Mouse (Mus musculus) hindbrain, embryonic 13.5 days (tissue): ENCODE results near the gene Oxld1. TPM values are rescaled to one million over a fixed set of nuclear protein-coding genes. Genes with fewer than 3 reads are reported as not detected.

Experiments used
- ATAC-seq: fragments of 200-750 bp; cut with Nextera tagmentation; 2 replicates; pipeline ENCODE4 v1.8.0; 2017; ENCODE audit warnings: moderate TSS enrichment; ENCODE audit not compliant: low FRiP score
- H3K27ac ChIP-seq: fragments of 300-500 bp; sonication (generic); 2 replicates; pipeline ENCODE4 v1.5.1; 2015; ENCODE audit warnings: inconsistent platforms, mild to moderate bottlenecking, moderate library complexity
- H3K27me3 ChIP-seq: fragments of 300-500 bp; sonication (generic); 2 replicates; pipeline ENCODE4 v1.6.1; 2015; ENCODE audit warnings: mild to moderate bottlenecking, inconsistent platforms
- H3K36me3 ChIP-seq: fragments of 300-500 bp; sonication (generic); 2 replicates; pipeline ENCODE4 v1.6.1; 2015; ENCODE audit warnings: mild to moderate bottlenecking, inconsistent platforms
- H3K4me1 ChIP-seq: fragments of 300-500 bp; sonication (generic); replicated peaks from 2 replicates; pipeline ENCODE4 v1.6.1; 2015; ENCODE audit warnings: inconsistent platforms
- H3K4me2 ChIP-seq: fragments of 300-500 bp; sonication (generic); 2 replicates; pipeline ENCODE4 v1.6.1; 2015; ENCODE audit warnings: inconsistent platforms, mild to moderate bottlenecking, moderate library complexity
- H3K4me3 ChIP-seq: fragments of 300-500 bp; sonication (generic); 2 replicates; pipeline ENCODE4 v1.5.1; 2015; ENCODE audit warnings: mild to moderate bottlenecking, inconsistent platforms
- H3K9ac ChIP-seq: fragments of 300-500 bp; sonication (generic); 2 replicates; pipeline ENCODE4 v1.6.1; 2015; ENCODE audit warnings: mild to moderate bottlenecking, inconsistent platforms
- H3K9me3 ChIP-seq: fragments of 300-500 bp; sonication (generic); 2 replicates; pipeline ENCODE4 v1.6.1; 2016; ENCODE audit warnings: inconsistent platforms
- WGBS: fragments of 180-500 bp; shearing (Covaris S2); methylation state at CpG from one replicate; pipeline ENCODE4 v1.1.7; 2015; 5-methylcytosine and 5-hydroxymethylcytosine counted together
- polyA plus RNA-seq: library from polyadenylated mRNA; unstranded; fragments of >200 nt; fragmentation: Nextera tagmentation; extraction: Ambion mirVana; gene quantifications from 2 replicates; pipeline ENCODE4 v1.2.1, GENCODE M21; 2015

Oxld1 gene
- polyA plus RNA-seq, 1 experiment from 2014 or later = 10.5 TPM

GRCm38 (mm10) chr11:120492878-120493203 lies 35.0 kb upstream of the Oxld1 start:
- H3K27me3 ChIP-seq = no peaks in the 10 kb centered on the region
- H3K36me3 ChIP-seq = peaks cover 55% of the 10 kb centered on the region
- H3K4me1 ChIP-seq = peaks cover 43% of the 10 kb centered on the region
- peak overlapping the region; percentile 97 for H3K4me2 ChIP-seq
- H3K9me3 ChIP-seq = no peaks in the 10 kb centered on the region
- WGBS = 26% methylated on average over 3 of the region's 3 CpGs
- ATAC-seq = no peak
- H3K9ac ChIP-seq = peak overlapping the region; percentile 94
- H3K4me3 ChIP-seq = peak overlapping the region; percentile 93
- H3K27ac ChIP-seq = peak overlapping the region; percentile 89

- Histone ChIP-seq H3K36me3 (peaks cover 55% of the 10 kb centered on the region), H3K4me2 (peak overlapping the region; percentile 97), H3K27me3 (no peaks in the 10 kb centered on the region), H3K4me3 (peak overlapping the region; percentile 93), H3K27ac (peak overlapping the region; percentile 89), H3K9me3 (no peaks in the 10 kb centered on the region), H3K4me1 (peaks cover 43% of the 10 kb centered on the region), H3K9ac (peak overlapping the region; percentile 94)
- under 1% methylated on average over 47 of the region's 48 CpGs for WGBS
- peak; percentile 57 for ATAC-seq
Measured at GRCm38 (mm10) chr11:120492024-120492877, 34.4 kb upstream of the Oxld1 start.

GRCm38 (mm10) chr11:120491317-120492023 lies 33.6 kb upstream of the Oxld1 start, which contains the start of gene Slc25a10:
Gene Slc25a10, plus strand, starts transcription at chr11:120491840.
- Histone ChIP-seq H3K9me3 (no peaks in the 10 kb centered on the region), H3K4me1 (peaks cover 46% of the 10 kb centered on the region), H3K4me2 (peak within 1 kb of the TSS; percentile 97), H3K27ac (peak within 1 kb of the TSS; percentile 89), H3K9ac (peak within 1 kb of the TSS; percentile 94), H3K27me3 (no peaks in the 10 kb centered on the region), H3K4me3 (peak within 1 kb of the TSS; percentile 93), H3K36me3 (peaks cover 55% of the 10 kb centered on the region)
- ATAC-seq = peak; percentile 86
- WGBS = under 1% methylated on average over 35 of the region's 35 CpGs

- Histone ChIP-seq H3K27ac (peak overlapping the region; percentile 89), H3K9me3 (no peaks in the 10 kb centered on the region), H3K4me2 (peak overlapping the region; percentile 97), H3K4me1 (peaks cover 52% of the 10 kb centered on the region), H3K9ac (no peak overlapping the region; the same call in 1 of the 2 replicates), H3K4me3 (no peak overlapping the region), H3K36me3 (peaks cover 51% of the 10 kb centered on the region), H3K27me3 (no peaks in the 10 kb centered on the region)
- no peak for ATAC-seq
- WGBS = 29% methylated on average over 4 of the region's 4 CpGs
Measured at GRCm38 (mm10) chr11:120490291-120491046, 32.6 kb upstream of the Oxld1 start.

GRCm38 (mm10) chr11:120489054-120489761 lies 31.3 kb upstream of the Oxld1 start:
- no peak overlapping the region; the same call in 1 of the 2 replicates for H3K4me3 ChIP-seq
- H3K4me1 ChIP-seq = peaks cover 58% of the 10 kb centered on the region
- no peaks in the 10 kb centered on the region for H3K9me3 ChIP-seq
- H3K27me3 ChIP-seq = no peaks in the 10 kb centered on the region
- no peak overlapping the region for H3K4me2 ChIP-seq
- H3K27ac ChIP-seq = peak overlapping the region; percentile 20; the same call in 1 of the 2 replicates
- no peak overlapping the region for H3K9ac ChIP-seq
- peak; percentile 6; the same call in 1 of the 2 replicates for ATAC-seq
- WGBS = 61% methylated on average over 4 of the region's 4 CpGs
- peaks cover 38% of the 10 kb centered on the region for H3K36me3 ChIP-seq

- Histone ChIP-seq H3K27me3 (no peaks in the 10 kb centered on the region), H3K4me2 (no peak overlapping the region), H3K4me1 (peaks cover 57% of the 10 kb centered on the region), H3K9me3 (no peaks in the 10 kb centered on the region), H3K27ac (no peak overlapping the region), H3K9ac (no peak overlapping the region), H3K36me3 (peaks cover 38% of the 10 kb centered on the region), H3K4me3 (no peak overlapping the region)
- ATAC-seq = no peak
- 79% methylated on average over 4 of the region's 4 CpGs for WGBS
Measured at GRCm38 (mm10) chr11:120488516-120488915, 30.6 kb upstream of the Oxld1 start.

- peaks cover 70% of the 10 kb centered on the region for H3K36me3 ChIP-seq
- WGBS = 10% methylated on average over 10 of the region's 10 CpGs
- H3K27ac ChIP-seq = peak overlapping the region; percentile 95
- H3K4me3 ChIP-seq = peak overlapping the region; percentile 99
- H3K4me1 ChIP-seq = peaks cover 29% of the 10 kb centered on the region
- H3K27me3 ChIP-seq = no peaks in the 10 kb centered on the region
- ATAC-seq = no peak
- peak overlapping the region; percentile 91 for H3K9ac ChIP-seq
- H3K4me2 ChIP-seq = peak overlapping the region; percentile 96
- no peaks in the 10 kb centered on the region for H3K9me3 ChIP-seq
Measured at GRCm38 (mm10) chr11:120485251-120485650, 27.4 kb upstream of the Oxld1 start.

- Histone ChIP-seq H3K4me3 (peak within 1 kb of the TSS; percentile 99), H3K27ac (peak within 1 kb of the TSS; percentile 95), H3K27me3 (no peaks in the 10 kb centered on the region), H3K36me3 (peaks cover 73% of the 10 kb centered on the region), H3K4me2 (peak within 1 kb of the TSS; percentile 96), H3K9ac (peak within 1 kb of the TSS; percentile 91), H3K4me1 (peaks cover 25% of the 10 kb centered on the region), H3K9me3 (no peaks in the 10 kb centered on the region)
- under 1% methylated on average over 60 of the region's 60 CpGs for WGBS
- peak; percentile 94 for ATAC-seq
Measured at GRCm38 (mm10) chr11:120484265-120484981, 26.6 kb upstream of the Oxld1 start, which contains the start of gene Mrpl12. Gene Mrpl12, plus strand, starts transcription at chr11:120484613.

GRCm38 (mm10) chr11:120483448-120483934 lies 25.6 kb upstream of the Oxld1 start:
- H3K9ac ChIP-seq = peak overlapping the region; percentile 91
- peak overlapping the region; percentile 99 for H3K4me3 ChIP-seq
- H3K36me3 ChIP-seq = peaks cover 77% of the 10 kb centered on the region
- H3K4me2 ChIP-seq = peak overlapping the region; percentile 96
- H3K27ac ChIP-seq = peak overlapping the region; percentile 95
- no peaks in the 10 kb centered on the region for H3K27me3 ChIP-seq
- no peaks in the 10 kb centered on the region for H3K9me3 ChIP-seq
- H3K4me1 ChIP-seq = peaks cover 24% of the 10 kb centered on the region
- WGBS = 84% methylated on average over 7 of the region's 7 CpGs
- no peak for ATAC-seq

- H3K4me1 ChIP-seq = peaks cover 18% of the 10 kb centered on the region
- no peaks in the 10 kb centered on the region for H3K9me3 ChIP-seq
- WGBS = 98% methylated on average over 6 of the region's 6 CpGs
- peaks cover 80% of the 10 kb centered on the region for H3K36me3 ChIP-seq
- no peak overlapping the region for H3K4me3 ChIP-seq
- no peak for ATAC-seq
- no peak overlapping the region for H3K27ac ChIP-seq
- no peaks in the 10 kb centered on the region for H3K27me3 ChIP-seq
- no peak overlapping the region for H3K4me2 ChIP-seq
- H3K9ac ChIP-seq = no peak overlapping the region
Measured at GRCm38 (mm10) chr11:120472052-120472451, 14.2 kb upstream of the Oxld1 start.

- 2% methylated on average over 32 of the region's 33 CpGs for WGBS
- peaks cover 32% of the 10 kb centered on the region for H3K4me1 ChIP-seq
- H3K4me3 ChIP-seq = peak overlapping the region; percentile 87
- H3K27me3 ChIP-seq = no peaks in the 10 kb centered on the region
- no peaks in the 10 kb centered on the region for H3K9me3 ChIP-seq
- H3K4me2 ChIP-seq = peak overlapping the region; percentile 77
- peaks cover 66% of the 10 kb centered on the region for H3K36me3 ChIP-seq
- H3K9ac ChIP-seq = peak overlapping the region; percentile 92
- H3K27ac ChIP-seq = peak overlapping the region; percentile 66; the same call in 1 of the 2 replicates
- ATAC-seq = peak; percentile 61
Measured at GRCm38 (mm10) chr11:120467736-120468092, 9.8 kb upstream of the Oxld1 start.
